Comparison of ENCODE assay signal across 15 mouse cellular contexts in the genomic region with DNA sequence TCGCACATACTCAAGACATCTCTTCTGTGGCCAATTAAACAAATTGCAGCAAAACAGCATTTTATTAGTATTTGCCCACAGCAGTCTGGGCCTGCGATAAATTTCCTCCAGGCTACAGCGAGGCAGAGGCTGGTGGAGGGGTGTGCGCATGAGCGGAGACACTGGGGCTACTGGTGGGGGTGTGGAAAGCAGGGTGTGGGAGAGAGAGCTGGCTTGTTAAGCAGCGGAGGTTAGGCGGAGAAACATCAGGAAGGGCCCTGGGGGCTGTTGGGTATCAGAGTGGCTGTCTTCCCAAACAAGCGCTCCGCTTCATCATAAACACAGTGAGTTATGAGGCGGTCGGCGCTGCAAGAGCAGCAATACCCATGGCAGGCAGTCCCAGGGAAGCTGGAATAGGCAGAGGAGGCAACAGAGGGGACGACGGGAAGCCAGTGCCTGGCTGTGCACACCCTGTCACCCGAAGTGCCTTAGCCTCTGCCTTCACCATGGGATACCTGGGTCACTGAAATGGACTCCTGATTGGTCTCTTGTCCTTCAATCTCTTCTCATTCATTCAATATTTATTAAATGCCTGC.
DNase-seq lines count a peak whose midpoint lies in the region; ATAC-seq and TF ChIP-seq lines count a peak whose summit lies in the region.
"Had no signal": no experiment of that assay in that cellular context is flagged by ENCODE, and none has a peak within 500 bp of the region (broad histone marks: within the 10 kb centered on the region; RNA-seq: fewer than 3 reads in every experiment).

No protein-coding gene starts in this region.

- 45% methylated on average over 15 of the region's 15 CpGs for WGBS in lung, embryonic 14.5 days
- 46% methylated on average over 15 of the region's 15 CpGs for WGBS in lung, postnatal 0 days
- 29% methylated on average over 15 of the region's 15 CpGs for WGBS in intestine, embryonic 15.5 days
- WGBS in neural tube, embryonic 12.5 days: 44% methylated on average over 15 of the region's 15 CpGs

- no peak overlapping the region for H3K27ac ChIP-seq in lung, embryonic 14.5 days (ENCODE audit: low read depth)
- H3K27ac ChIP-seq in lung, postnatal 0 days (ENCODE audit: low read length): no peak overlapping the region
- H3K27ac ChIP-seq in intestine, embryonic 15.5 days: no peak overlapping the region
- H3K27ac ChIP-seq in neural tube, embryonic 12.5 days: no peak overlapping the region
- H3K27ac ChIP-seq: liver, embryonic 14.5 days had no signal

- no peak for ATAC-seq in lung, embryonic 14.5 days (ENCODE audit: insufficient read depth)
- ATAC-seq in lung, postnatal 0 days: no peak
- no peak for ATAC-seq in intestine, embryonic 15.5 days
- ATAC-seq in neural tube, embryonic 12.5 days (ENCODE audit: low FRiP score, low read depth): peak; percentile 68

- no peak for TF ChIP-seq CTCF in lung, embryonic 14.5 days (IDR thresholded peaks at IDR 0.05; ENCODE audit: low read depth)
- no peak for TF ChIP-seq CTCF in lung, postnatal 0 days (IDR thresholded peaks at IDR 0.05)

- peak; percentile 4 for DNase-seq in adrenal gland, postnatal 10 days
- no peak for DNase-seq in adrenal gland, adult (ENCODE audit: inconsistent age in 2 of 2, low spot score in 1 of 2)
- DNase-seq in lung, embryonic 14.5 days: peak; percentile 8
- DNase-seq in lung, postnatal 0 days (ENCODE audit: low spot score): no peak
- DNase-seq in cerebellum, adult 11-12 months: no peak
- DNase-seq in gastrocnemius, postnatal 25 days: no peak
- DNase-seq: adrenal gland, adult 2 months; cerebellum, adult 11 months; heart, postnatal 10 days; layer of hippocampus, adult 9-11 months; thymus, postnatal 14 days had no signal

- H3K9me3 ChIP-seq in lung, embryonic 14.5 days (ENCODE audit: low read depth, low read length): no peaks in the 10 kb centered on the region
- no peaks in the 10 kb centered on the region for H3K9me3 ChIP-seq in lung, postnatal 0 days (ENCODE audit: low read length)
- no peaks in the 10 kb centered on the region for H3K9me3 ChIP-seq in intestine, embryonic 15.5 days
- H3K9me3 ChIP-seq in neural tube, embryonic 12.5 days: no peaks in the 10 kb centered on the region
- H3K9me3 ChIP-seq: megakaryocyte, embryonic 14.5 days had no signal

- no peaks in the 10 kb centered on the region for H3K4me1 ChIP-seq in lung, embryonic 14.5 days (ENCODE audit: insufficient read depth)
- no peaks in the 10 kb centered on the region for H3K4me1 ChIP-seq in lung, postnatal 0 days (ENCODE audit: insufficient read depth, low read depth, low read length)
- peaks cover 4% of the 10 kb centered on the region; the same call in 1 of the 2 replicates for H3K4me1 ChIP-seq in intestine, embryonic 15.5 days (replicated peaks)
- H3K4me1 ChIP-seq in neural tube, embryonic 12.5 days: peaks cover 7% of the 10 kb centered on the region; the same call in 1 of the 2 replicates

- TF ChIP-seq EP300 in lung, postnatal 0 days (IDR thresholded peaks at IDR 0.05): no peak

- H3K9ac ChIP-seq in lung, embryonic 14.5 days: no peak overlapping the region
- H3K9ac ChIP-seq in lung, postnatal 0 days (replicated peaks; ENCODE audit: low read depth): no peak overlapping the region
- H3K9ac ChIP-seq in intestine, embryonic 15.5 days: no peak overlapping the region
- H3K9ac ChIP-seq in neural tube, embryonic 12.5 days: no peak overlapping the region
- H3K9ac ChIP-seq: liver, embryonic 14.5 days had no signal

- H3K27me3 ChIP-seq in lung, embryonic 14.5 days (ENCODE audit: insufficient read depth, low read length): no peaks in the 10 kb centered on the region
- no peaks in the 10 kb centered on the region for H3K27me3 ChIP-seq in lung, postnatal 0 days (replicated peaks; ENCODE audit: insufficient read depth, low read length)
- no peaks in the 10 kb centered on the region for H3K27me3 ChIP-seq in intestine, embryonic 15.5 days (replicated peaks)
- H3K27me3 ChIP-seq in neural tube, embryonic 12.5 days (replicated peaks): no peaks in the 10 kb centered on the region

- no peaks in the 10 kb centered on the region for H3K36me3 ChIP-seq in lung, embryonic 14.5 days (ENCODE audit: insufficient read depth)
- H3K36me3 ChIP-seq in lung, postnatal 0 days (ENCODE audit: insufficient read depth, low read length): no peaks in the 10 kb centered on the region
- H3K36me3 ChIP-seq in intestine, embryonic 15.5 days: no peaks in the 10 kb centered on the region
- H3K36me3 ChIP-seq in neural tube, embryonic 12.5 days: no peaks in the 10 kb centered on the region

- no peak overlapping the region for H3K4me3 ChIP-seq in lung, embryonic 14.5 days (ENCODE audit: low read depth, low read length)
- no peak overlapping the region for H3K4me3 ChIP-seq in lung, postnatal 0 days (ENCODE audit: low read depth, low read length)
- H3K4me3 ChIP-seq in intestine, embryonic 15.5 days (replicated peaks): no peak overlapping the region
- H3K4me3 ChIP-seq in neural tube, embryonic 12.5 days: no peak overlapping the region
- H3K4me3 ChIP-seq: megakaryocyte, embryonic 14.5 days had no signal

- no peak overlapping the region for H3K4me2 ChIP-seq in lung, embryonic 14.5 days
- no peak overlapping the region for H3K4me2 ChIP-seq in lung, postnatal 0 days (replicated peaks; ENCODE audit: low read depth, low read length)
- H3K4me2 ChIP-seq in intestine, embryonic 15.5 days (replicated peaks): peak overlapping the region; percentile 45
- H3K4me2 ChIP-seq in neural tube, embryonic 12.5 days (replicated peaks): peak overlapping the region; percentile 22; the same call in 1 of the 2 replicates

Comparison
In these comparisons a context has a peak if more than half of its experiments do, and no peak if none do; other contexts are left out.
1. DNase-seq: peak in adrenal gland, postnatal 10 days (single experiment) and lung, embryonic 14.5 days (single experiment); none in adrenal gland, adult (0 of 2), lung, postnatal 0 days (single experiment), cerebellum, adult 11-12 months (single experiment) and gastrocnemius, postnatal 25 days (single experiment).
2. H3K4me2 ChIP-seq: peak in intestine, embryonic 15.5 days (single experiment) and neural tube, embryonic 12.5 days (single experiment); none in lung, embryonic 14.5 days (single experiment) and lung, postnatal 0 days (single experiment).